Mouse (Mus musculus): ENCODE data around the gene Ccdc87.
A peak's percentile ranks its signal among the peaks of the same experiment; 100 is the strongest.
"Not testable (repeated sequence)": the region's sequence is repeated elsewhere in the genome, so short reads cannot be mapped to it uniquely, and the experiment has no call there.

Gene Ccdc87

GRCm38 (mm10) chr19:4838526-4839140 lies 533 bp upstream of the Ccdc87 start:
- DNase-seq (ENCODE audit: low read depth, low spot score), result no peak

DNA sequence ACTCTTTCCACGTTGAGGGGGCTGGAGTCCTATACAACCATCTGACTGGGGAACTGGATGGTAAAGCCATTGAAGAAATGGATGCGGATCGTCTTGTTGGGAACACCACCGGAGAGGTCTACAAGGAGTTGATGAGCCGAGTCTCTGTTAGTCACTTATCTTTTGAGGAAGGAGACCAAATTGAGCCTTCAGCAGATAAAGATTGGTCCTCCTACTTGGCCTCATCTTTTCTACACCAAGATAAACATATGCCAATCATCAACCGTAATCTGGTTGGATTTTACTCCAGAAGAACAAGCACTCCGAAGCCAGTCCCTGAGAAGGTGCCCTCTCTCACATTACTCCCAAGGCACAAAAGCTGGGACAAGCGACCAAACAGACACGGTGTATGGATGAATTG lies 1.7 kb downstream of the Ccdc87 start:
- DNase-seq (ENCODE audit: low read depth, low spot score), result no peak

- peak; percentile 51 for DNase-seq (ENCODE audit: low read depth, low spot score)
Observed at GRCm38 (mm10) chr19:4842611-4843010, 3.4 kb downstream of the Ccdc87 start.

GRCm38 (mm10) chr19:4845846-4846245 lies 6.7 kb downstream of the Ccdc87 start:
- no peak for DNase-seq (ENCODE audit: low read depth, low spot score)

DNA sequence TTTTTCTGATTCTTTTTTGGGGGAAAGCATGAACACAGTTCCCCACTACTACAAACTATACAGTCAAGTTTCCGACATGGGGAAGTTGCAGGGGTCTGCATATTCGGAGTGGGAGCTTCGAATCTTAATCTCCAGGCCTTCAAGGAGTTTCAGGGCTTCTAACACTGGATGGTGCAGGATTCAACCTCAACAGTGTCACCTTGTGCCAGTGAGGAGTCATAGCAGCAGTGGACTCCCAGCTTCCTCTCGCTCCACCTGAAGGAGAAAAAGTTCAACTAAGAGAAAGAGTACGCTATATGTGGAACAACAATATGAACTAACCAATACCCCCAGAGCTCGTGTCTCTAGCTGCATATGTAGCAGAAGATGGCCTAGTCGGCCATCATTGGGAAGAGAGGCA lies 8.3 kb downstream of the Ccdc87 start:
- DNase-seq (ENCODE audit: low read depth, low spot score), result peak; percentile 82

GRCm38 (mm10) chr19:4849800-4850199 lies 10.6 kb downstream of the Ccdc87 start:
- DNase-seq (ENCODE audit: low read depth, low spot score), result no peak

DNA sequence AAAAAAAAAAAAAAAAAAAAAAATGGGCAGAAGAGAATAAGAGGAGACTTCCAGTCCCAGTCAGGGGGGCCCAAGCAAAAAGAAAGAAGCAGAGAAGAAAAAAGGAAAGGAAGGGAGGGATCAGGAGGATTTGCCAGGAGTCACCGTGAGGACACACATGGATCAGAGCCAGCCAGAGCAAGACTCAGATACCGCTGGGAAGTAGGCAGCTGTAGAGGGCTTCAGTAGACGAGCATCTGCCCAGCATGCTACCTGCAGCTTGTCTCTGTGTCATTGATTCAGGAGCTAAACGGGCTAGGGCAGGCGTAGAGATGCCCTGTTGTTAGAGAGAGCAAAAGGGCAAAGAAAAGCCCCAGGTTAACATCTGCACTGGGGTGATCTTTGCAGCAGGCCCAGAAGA lies 11.1 kb downstream of the Ccdc87 start:
- no peak for DNase-seq (ENCODE audit: low read depth, low spot score)

DNA sequence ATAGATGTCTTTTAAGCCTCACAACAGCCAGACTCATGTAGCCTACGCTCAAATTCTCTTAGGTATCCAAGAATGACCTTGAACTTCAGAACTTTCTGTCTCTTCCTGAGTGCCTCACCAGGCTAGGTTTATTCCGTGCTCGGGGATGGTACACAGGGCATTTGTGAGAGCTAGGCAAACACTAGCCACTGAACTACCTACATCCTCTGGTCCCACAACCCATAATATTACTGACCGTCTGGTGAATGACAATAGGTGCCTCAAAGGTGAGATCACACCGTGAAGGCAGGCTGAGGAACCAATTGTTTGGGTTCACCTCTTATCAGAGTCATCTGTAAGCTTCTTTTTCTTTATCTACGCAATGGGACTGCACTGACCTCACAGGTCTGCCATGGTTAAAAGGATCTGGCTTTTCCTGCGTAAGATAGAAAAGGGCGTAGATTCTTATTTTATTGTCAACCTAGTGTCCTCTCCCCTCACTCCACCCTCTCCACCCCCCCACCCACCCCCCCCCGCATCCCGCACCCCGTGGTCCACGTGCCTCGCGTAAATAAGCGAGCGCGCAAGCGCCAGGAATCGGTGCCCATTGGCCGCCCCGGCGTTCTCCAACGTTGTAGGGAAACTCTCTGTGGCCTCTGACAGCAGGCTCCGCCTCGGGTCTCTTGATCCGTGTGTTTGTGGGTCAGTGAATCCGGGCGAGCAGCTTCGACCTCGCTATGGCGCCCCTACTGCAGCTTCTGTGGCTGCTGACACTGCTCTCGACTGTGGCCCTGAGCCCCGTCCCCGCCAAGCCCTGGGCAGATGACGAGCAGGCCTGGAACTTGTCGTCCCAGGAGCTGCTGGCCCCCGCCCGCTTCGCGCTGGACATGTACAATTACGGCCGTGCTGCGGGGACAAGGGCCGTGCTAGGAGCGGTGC lies 15.6 kb downstream of the Ccdc87 start, which contains the start of gene Ctsf:
Ctsf (plus strand) TSS at position 579 of the 918 bp plus-strand sequence.
- DNase-seq (ENCODE audit: low read depth, low spot score), result peak; percentile 38

DNA sequence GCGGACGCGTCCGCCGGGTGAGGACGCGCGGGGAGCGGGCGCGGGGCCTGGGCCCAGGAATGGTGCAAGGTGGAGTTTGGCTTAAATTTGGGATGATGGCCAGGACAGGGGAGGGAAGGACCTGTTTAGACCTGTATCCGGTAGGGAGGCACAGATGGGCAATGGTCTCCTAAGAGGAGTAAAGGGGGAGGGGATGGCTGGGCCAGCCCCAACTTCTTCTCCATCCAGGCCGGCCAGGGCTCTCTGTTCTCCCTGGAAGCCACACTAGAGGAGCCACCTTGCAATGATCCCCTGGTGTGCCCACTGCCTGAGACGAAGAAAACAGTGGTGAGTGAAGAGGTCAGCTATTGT lies 16.3 kb downstream of the Ccdc87 start:
- no peak for DNase-seq (ENCODE audit: low read depth, low spot score)

DNA sequence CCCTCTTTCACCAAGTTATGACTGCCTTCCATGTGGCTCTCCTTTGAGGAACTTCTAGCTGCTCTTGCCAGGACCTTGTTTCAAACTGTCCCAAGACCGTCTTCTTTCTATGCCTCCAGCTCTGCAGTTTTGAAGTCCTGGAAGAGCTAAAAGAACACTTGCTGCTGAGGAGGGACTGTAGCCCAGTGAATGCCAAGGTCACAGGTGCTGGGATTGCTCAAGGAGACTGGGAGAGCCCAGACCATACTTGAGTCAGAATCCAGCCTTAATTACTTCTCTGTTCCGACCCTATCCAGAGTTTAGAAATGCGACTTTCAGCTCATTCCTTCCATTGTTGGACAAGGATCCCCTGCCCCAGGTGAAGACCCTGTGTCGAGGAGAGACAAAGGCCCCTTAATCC lies 16.8 kb downstream of the Ccdc87 start:
- DNase-seq (ENCODE audit: low read depth, low spot score), result no peak

DNA sequence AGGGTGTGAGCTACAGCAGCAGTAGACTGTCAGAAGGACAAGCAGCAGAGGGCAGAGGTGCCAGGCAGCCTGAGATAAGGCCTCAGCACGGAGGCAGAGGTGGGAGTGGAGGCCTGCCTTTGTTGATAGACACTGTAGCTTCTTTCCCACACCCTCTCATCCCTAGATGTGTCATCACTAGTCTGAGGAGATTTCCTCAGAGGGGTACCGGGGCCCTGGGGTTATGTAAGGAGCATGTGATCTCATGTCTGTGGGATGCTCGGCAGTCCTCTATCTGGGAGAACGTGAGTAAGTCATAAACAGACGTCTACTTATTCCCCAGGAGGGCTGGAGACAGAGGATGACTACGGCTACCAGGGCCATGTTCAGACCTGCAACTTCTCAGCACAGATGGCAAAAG lies 19.9 kb downstream of the Ccdc87 start:
- no peak for DNase-seq (ENCODE audit: low read depth, low spot score)

GRCm38 (mm10) chr19:4863048-4863447 lies 23.9 kb downstream of the Ccdc87 start:
- no peak for DNase-seq (ENCODE audit: low read depth, low spot score)

- peak; percentile 65 for DNase-seq (ENCODE audit: low read depth, low spot score)
Observed at GRCm38 (mm10) chr19:4865147-4865546, 26.0 kb downstream of the Ccdc87 start.

GRCm38 (mm10) chr19:4874613-4875012 lies 35.4 kb downstream of the Ccdc87 start:
- DNase-seq (ENCODE audit: low read depth, low spot score), result not testable (repeated sequence)

DNA sequence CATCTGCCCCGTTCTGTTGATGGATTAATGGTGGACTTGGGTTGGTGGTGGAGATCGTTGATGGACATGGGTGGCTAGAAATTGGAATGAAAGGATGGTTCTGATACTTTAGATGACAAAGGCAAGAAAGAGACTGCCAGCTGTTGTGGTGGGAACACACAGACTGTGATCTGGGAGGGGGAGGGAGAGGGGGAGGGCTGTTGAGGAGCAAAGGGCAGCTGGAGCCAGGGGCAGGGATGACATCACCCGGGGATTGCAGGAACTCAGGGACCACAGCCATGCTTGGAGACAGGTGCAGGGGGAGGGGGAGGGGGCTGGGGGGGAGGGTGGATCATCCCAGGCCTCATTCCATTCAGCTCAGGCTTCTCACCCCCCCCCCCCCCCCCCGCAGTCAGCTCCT lies 37.1 kb downstream of the Ccdc87 start:
- DNase-seq (ENCODE audit: low read depth, low spot score), result no peak

GRCm38 (mm10) chr19:4876755-4877154 lies 37.6 kb downstream of the Ccdc87 start:
- DNase-seq (ENCODE audit: low read depth, low spot score), result no peak

DNA sequence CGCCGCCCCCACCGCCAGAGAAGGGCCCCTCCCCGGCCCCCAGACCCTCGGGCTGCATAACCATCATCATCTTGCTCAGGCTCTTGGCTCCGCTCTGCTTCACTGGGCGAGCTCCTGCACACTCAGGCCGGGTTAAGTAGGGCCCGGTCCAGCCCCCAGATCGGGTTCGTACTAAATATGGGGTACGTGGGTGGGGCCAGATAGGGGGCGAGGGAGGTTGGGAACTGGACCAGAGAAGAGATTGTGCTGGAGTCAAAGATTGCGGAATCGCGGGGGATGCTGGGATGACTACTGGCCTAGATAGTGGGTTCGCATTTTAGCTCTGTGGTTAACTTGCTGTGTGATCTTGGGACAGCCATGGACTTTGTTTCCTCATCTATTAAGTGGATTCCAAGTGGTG lies 38.6 kb downstream of the Ccdc87 start, which contains the start of gene Actn3:
Actn3 (minus strand) TSS at position 125 of the 400 bp plus-strand sequence.
- no peak for DNase-seq (ENCODE audit: low read depth, low spot score)

GRCm38 (mm10) chr19:4878405-4879323 lies 39.5 kb downstream of the Ccdc87 start, which contains the start of gene Zdhhc24:
Gene Zdhhc24, plus strand, starts transcription at chr19:4878668.
- DNase-seq (ENCODE audit: low read depth, low spot score), result peak; percentile 95

DNA sequence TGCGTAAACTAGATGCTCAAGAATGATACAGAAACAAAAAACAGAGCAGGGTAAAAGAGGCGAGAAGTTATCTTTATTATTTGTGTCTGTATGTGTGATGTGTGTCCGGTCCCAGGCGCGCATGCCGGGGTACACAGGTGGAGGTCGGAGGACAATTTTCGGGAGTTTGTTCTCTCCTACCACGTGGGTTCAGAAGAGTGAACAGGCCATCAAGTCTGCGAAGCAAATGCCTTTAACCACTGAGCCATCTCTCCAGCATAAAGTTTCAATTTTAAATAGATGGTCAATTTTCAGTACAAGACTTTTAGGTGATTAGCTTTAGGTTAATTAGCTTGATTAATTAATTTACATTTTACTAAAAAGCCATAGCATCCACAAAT lies 40.1 kb downstream of the Ccdc87 start:
- DNase-seq (ENCODE audit: low read depth, low spot score), result no peak

DNA sequence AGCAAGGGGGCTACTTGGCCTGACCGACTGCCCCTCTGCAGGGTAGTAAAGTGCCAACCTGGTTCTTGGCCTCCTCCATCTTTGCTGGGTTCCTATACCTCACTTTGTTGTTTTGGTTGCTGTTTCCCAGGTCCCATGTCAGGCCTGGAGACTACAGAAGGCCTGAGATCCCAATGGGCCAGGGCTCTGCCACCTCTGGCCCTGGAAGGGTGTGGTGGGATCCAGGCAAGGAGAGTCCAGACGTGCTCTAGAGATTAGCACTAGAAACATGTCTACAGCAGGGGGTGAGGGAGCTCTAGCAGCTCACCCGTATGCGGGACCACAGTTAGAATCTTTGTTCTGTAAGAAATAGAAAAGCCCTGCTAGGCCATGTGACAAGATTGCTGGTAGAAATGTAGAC lies 44.8 kb downstream of the Ccdc87 start:
- no peak for DNase-seq (ENCODE audit: low read depth, low spot score)

- DNase-seq (ENCODE audit: low read depth, low spot score), result no peak
Observed at GRCm38 (mm10) chr19:4889791-4890190, 50.6 kb downstream of the Ccdc87 start.

- DNase-seq (ENCODE audit: low read depth, low spot score), result no peak
Observed at GRCm38 (mm10) chr19:4891798-4892197, 52.6 kb downstream of the Ccdc87 start.
